Mouse (Mus musculus): Measurements from ENCODE around the gene Ubqln2. TPM values are rescaled to one million over a fixed set of nuclear protein-coding genes. Genes with fewer than 3 reads are reported as not detected.

The Ubqln2 gene
- 10 to 100 TPM; 19.7 to 22.7 TPM for total RNA-seq (2023)

DNA sequence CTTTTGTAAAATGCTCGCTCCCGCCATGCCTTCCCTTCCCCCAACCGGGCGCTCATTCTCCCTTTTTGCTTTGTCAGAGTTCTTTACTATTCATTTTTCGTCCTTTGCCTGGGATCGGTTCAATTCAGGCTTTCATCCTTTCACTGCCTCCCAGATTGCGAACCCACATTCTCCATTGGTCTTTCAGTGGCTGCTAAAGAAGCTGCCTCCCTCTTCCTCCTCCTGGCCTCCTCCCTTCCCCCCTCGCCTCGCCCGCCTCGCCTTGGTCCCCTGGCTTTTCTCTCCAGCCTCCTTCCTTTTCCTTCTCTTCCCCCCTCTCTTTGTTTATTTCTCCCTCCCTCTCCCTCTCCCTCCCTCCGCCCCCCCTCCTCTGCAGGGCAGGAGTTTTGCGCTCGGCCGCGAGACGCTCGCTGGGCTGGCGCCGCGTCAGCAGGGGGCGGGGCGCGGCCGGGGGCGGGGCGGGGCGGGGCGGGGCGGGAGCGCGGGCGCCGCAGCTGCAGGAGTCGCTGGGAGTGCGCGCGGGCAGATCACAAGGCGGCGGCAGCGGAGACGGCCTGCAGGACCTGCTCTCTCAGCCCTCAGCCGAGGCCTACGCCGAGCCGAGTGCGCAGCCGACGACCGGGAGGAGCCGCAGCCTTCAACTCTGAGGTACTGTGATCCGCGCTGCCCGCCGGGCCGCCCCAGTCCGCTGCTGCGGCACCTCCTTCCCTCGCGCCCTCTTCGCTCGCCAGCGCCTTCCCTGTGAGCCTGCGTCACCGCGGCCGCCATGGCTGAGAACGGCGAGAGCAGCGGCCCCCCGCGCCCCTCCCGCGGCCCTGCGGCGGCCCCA, at the start of gene Ubqln2:
Gene Ubqln2 (plus strand): TSS at position 540 of the 829 bp plus-strand sequence.

Other genes with a start within 250 kb of the Ubqln2 start
- gene Cypt3, start 60.4 kb downstream of the Ubqln2 start, total RNA-seq (2023): not detected
- 1 to 10 TPM; 2.7 to 3.9 TPM for gene Kctd12b, start 198.2 kb downstream of the Ubqln2 start, total RNA-seq (2023)
- 10 to 100 TPM in 1 of 2 experiments, 1 to 10 TPM in 1; 7.0 to 16.1 TPM for gene Nbdy, start 225.4 kb downstream of the Ubqln2 start, total RNA-seq (2023)